Mouse (Mus musculus) forebrain, embryonic 11.5 days (tissue): Measurements from ENCODE around the gene P2ry6. TPM values are rescaled to one million over a fixed set of nuclear protein-coding genes. Genes with fewer than 3 reads are reported as not detected.
A peak's percentile ranks its signal among the peaks of the same experiment; 100 is the strongest.

Source experiments
- ATAC-seq: fragments of 200-750 bp; cut with Nextera tagmentation; replicated peaks from 2 replicates; pipeline ENCODE4 v1.8.0; 2017; ENCODE audit warnings: moderate TSS enrichment; ENCODE audit not compliant: low FRiP score
- DNase-seq: peaks from one replicate; pipeline ENCODE4 v3.0.0-alpha.2; 2017; ENCODE audit warnings: low spot score
- H3K27ac ChIP-seq: fragments of 300-500 bp; sonication (generic); 2 replicates; pipeline ENCODE4 v1.5.1; 2014; ENCODE audit warnings: low read depth, low read length
- H3K27me3 ChIP-seq: fragments of 300-500 bp; sonication (generic); 2 replicates; pipeline ENCODE4 v1.6.1; 2014; ENCODE audit warnings: mild to moderate bottlenecking, low read length, mixed read lengths; ENCODE audit not compliant: control insufficient read depth, insufficient read depth
- H3K36me3 ChIP-seq: fragments of 300-500 bp; sonication (generic); 2 replicates; pipeline ENCODE4 v1.6.1; 2014; ENCODE audit warnings: mild to moderate bottlenecking, low read length, moderate library complexity, mixed read lengths; ENCODE audit not compliant: control insufficient read depth, insufficient read depth
- H3K4me1 ChIP-seq: fragments of 300-500 bp; sonication (generic); replicated peaks from 2 replicates; pipeline ENCODE4 v1.6.1; 2014; ENCODE audit warnings: low read length, mixed read lengths; ENCODE audit not compliant: control insufficient read depth, insufficient read depth
- H3K4me2 ChIP-seq: fragments of 300-500 bp; sonication (generic); 2 replicates; pipeline ENCODE4 v1.6.1; 2014; ENCODE audit warnings: low read depth, mild to moderate bottlenecking, low read length, moderate library complexity, mixed read lengths; ENCODE audit not compliant: severe bottlenecking
- H3K4me3 ChIP-seq: fragments of 300-500 bp; sonication (generic); 2 replicates; pipeline ENCODE4 v1.5.1; 2014; ENCODE audit warnings: low read depth, low read length
- H3K9ac ChIP-seq: fragments of 300-500 bp; sonication (generic); 2 replicates; pipeline ENCODE4 v1.6.1; 2014; ENCODE audit warnings: low read length
- H3K9me3 ChIP-seq: fragments of 300-500 bp; sonication (generic); 2 replicates; pipeline ENCODE4 v1.6.1; 2016; ENCODE audit warnings: low read length, mixed read lengths; ENCODE audit not compliant: control insufficient read depth
- WGBS: fragments of 180-500 bp; shearing (Covaris S2); extraction: QIAGEN DNeasy Blood & Tissue Kit; methylation state at CpG from one replicate; pipeline ENCODE4 v1.1.7; 2014; 5-methylcytosine and 5-hydroxymethylcytosine counted together
- polyA plus RNA-seq: library from polyadenylated mRNA; unstranded; fragments of >200 nt; fragmentation: Nextera tagmentation; extraction: Ambion mirVana; gene quantifications from 2 replicates; pipeline ENCODE4 v1.2.1, GENCODE M21; 2014

Gene P2ry6
- 1.9 and 3.3 TPM in 2 replicates for polyA plus RNA-seq

DNA sequence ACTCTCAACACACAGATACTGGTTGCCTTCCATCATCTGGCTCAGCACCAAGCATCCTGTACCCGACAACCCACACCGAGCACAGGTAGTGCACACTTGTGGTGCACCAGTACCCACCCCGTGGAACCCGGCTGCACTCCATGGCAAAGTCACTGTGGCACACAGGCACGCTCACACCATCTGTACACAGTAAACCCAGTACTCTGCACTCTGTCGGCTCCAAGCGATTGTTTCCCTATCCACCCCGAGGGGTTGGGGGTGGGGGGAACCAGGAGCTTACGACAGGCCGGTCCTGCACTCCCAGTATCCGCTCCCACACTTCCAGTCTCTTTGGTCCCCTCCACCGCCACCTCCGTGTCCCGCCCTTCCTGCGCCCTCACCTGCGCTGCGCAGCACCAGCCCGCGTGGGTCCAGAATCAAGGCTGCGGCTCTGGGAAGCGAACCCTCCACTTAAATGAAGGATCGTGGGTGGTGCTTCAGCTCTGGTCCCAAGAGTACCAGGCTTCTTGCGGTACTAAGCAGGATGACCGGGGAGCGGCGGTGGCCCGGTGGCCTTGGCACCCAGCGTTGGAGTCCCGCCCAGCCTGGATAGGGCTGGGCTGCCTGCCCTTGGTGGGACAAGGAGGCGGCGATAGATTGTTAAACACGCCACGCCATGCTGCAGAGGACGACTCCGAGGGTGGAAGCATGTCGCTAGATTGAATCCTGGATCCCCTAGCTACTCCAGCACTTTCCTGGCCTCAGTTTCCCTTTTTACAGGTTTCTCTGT is at the start of gene P2ry6:
P2ry6 (minus strand) TSS at position 515 of the 769 bp plus-strand sequence.
- no peak within 1 kb of the TSS for H3K27ac ChIP-seq
- peaks cover 17% of the 10 kb centered on the region for H3K27me3 ChIP-seq
- H3K9me3 ChIP-seq: no peaks in the 10 kb centered on the region
- 4% methylated on average over 36 of the region's 36 CpGs for WGBS
- no peaks in the 10 kb centered on the region for H3K36me3 ChIP-seq
- ATAC-seq: no peak
- peak within 1 kb of the TSS; percentile 33; the same call in 1 of the 2 replicates for H3K9ac ChIP-seq
- no peak for DNase-seq
- 0 out of 2 replicates have a peak, but pooled peaks cover 2% of the 10 kb centered on the region for H3K4me1 ChIP-seq
- H3K4me3 ChIP-seq: peak within 1 kb of the TSS; percentile 25
- H3K4me2 ChIP-seq: peak within 1 kb of the TSS; percentile 51

- no peak overlapping the region for H3K4me2 ChIP-seq
- H3K4me3 ChIP-seq: no peak overlapping the region
- no peaks in the 10 kb centered on the region for H3K4me1 ChIP-seq
- 63% methylated on average over 6 of the region's 6 CpGs for WGBS
- ATAC-seq: no peak
- no peak for DNase-seq
- no peak overlapping the region for H3K9ac ChIP-seq
- no peak overlapping the region for H3K27ac ChIP-seq
- no peaks in the 10 kb centered on the region for H3K36me3 ChIP-seq
- H3K9me3 ChIP-seq: no peaks in the 10 kb centered on the region
- peaks cover 11% of the 10 kb centered on the region for H3K27me3 ChIP-seq
Measured at GRCm38 (mm10) chr7:101017492-101017891, 43.0 kb upstream of the P2ry6 start.

DNA sequence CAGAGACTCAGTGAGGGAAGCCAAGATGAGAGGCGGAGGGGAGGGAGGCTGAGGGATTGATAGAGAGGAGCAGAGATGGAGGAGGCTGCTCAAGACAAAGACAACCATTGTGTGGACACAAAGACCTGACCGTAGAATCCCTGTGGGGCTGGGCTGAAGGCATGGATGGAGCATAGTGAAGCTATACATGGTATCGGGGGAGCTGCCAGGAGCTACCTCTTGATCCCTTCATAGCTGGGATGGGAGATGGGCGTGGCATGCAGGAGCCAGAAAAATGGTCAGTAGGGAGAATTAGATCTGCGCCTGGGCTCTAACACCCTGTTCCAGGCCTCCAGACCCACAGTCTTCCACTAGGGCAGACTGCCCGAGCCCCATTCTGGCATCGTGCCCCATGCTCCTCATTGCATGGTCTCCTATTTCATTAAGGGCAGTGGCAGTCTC is 42.6 kb upstream of the P2ry6 start:
- DNase-seq (no peak), ATAC-seq (no peak)
- H3K4me1 ChIP-seq: no peaks in the 10 kb centered on the region; the same call in 1 of the 2 replicates
- H3K4me3 ChIP-seq: no peak overlapping the region
- no peaks in the 10 kb centered on the region for H3K36me3 ChIP-seq
- H3K27ac ChIP-seq: no peak overlapping the region
- peaks cover 16% of the 10 kb centered on the region for H3K27me3 ChIP-seq
- no peak overlapping the region for H3K4me2 ChIP-seq
- WGBS: 65% methylated on average over 7 of the region's 7 CpGs
- H3K9me3 ChIP-seq: no peaks in the 10 kb centered on the region
- no peak overlapping the region for H3K9ac ChIP-seq

DNA sequence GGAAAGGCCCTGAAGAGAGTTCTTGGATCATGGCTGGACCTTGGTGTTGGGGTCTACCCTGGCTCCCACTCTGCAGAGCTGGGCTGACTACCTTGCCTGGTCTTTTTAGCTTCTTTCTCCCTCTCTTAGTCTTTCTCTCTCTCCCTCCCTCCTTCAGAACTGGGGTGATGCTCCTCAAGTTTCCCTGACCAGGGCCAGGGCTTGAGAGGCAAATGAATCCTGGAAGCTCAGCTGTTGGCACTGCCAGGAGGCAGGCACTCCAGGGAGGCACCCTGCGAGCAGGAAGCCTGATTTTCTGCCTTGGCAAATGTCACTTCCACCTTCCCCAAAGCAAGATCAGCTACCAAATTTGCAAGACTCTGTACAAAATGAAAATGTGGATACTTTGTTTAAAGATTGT is 40.5 kb upstream of the P2ry6 start:
- DNase-seq: no peak
- peaks cover 3% of the 10 kb centered on the region; the same call in 1 of the 2 replicates for H3K4me1 ChIP-seq
- no peaks in the 10 kb centered on the region for H3K9me3 ChIP-seq
- ATAC-seq: no peak
- H3K27me3 ChIP-seq: peaks cover 35% of the 10 kb centered on the region
- H3K27ac ChIP-seq: no peak overlapping the region
- no peaks in the 10 kb centered on the region for H3K36me3 ChIP-seq
- H3K9ac ChIP-seq: no peak overlapping the region
- no peak overlapping the region for H3K4me3 ChIP-seq
- H3K4me2 ChIP-seq: no peak overlapping the region
- 72% methylated on average over 1 of the region's 1 CpGs for WGBS

DNA sequence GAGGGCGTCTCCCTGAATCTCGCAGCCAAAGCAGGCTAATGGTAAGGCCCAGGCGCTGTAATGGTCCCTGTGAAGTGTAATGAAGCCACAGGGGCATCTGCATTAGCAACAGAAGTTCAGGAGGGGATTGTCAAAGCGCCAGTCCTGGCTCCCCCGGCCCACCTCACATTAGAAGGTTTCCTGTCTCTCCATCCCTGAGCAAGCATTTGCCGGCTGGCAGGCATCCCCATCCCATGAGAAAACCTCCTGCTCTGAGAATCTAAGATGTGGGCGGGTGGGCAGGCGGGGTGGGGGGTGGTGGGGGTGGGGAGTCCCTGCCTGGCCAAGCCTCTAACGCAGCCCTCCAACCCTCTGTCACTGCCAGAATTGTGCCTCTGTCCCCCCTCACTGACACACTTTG is 39.6 kb upstream of the P2ry6 start:
- no peak overlapping the region for H3K9ac ChIP-seq
- no peak overlapping the region for H3K27ac ChIP-seq
- ATAC-seq (no peak), DNase-seq (no peak)
- 15% methylated on average over 9 of the region's 9 CpGs for WGBS
- H3K4me3 ChIP-seq: no peak overlapping the region
- H3K36me3 ChIP-seq: no peaks in the 10 kb centered on the region
- peaks cover 37% of the 10 kb centered on the region for H3K27me3 ChIP-seq
- no peak overlapping the region for H3K4me2 ChIP-seq
- H3K4me1 ChIP-seq: peaks cover 3% of the 10 kb centered on the region; the same call in 1 of the 2 replicates
- no peaks in the 10 kb centered on the region for H3K9me3 ChIP-seq

DNA sequence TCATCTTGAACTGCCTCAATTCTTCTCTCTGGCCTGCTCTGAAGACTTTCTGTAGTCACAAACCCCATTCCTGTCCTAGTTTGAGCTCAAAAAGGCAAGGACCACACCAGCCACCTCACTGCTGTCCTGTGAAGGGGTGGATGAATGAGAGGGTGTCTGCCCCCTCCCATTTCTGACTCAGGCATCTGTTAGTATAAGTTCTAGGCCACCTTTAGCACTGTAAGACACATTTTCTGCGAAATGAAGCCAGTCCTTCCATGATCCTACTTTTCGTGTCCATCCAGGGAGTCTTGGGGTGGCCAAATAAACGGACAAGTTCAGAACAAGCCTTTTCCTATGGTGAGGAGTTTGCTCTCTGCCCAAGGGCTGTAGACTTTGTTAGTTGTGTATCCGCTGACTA is 38.1 kb upstream of the P2ry6 start, which contains the start of gene P2ry2:
P2ry2 (minus strand) TSS at position 326 of the 400 bp plus-strand sequence.
- Histone ChIP-seq H3K9ac (peak within 1 kb of the TSS; percentile 41), H3K9me3 (no peaks in the 10 kb centered on the region), H3K27ac (no peak within 1 kb of the TSS), H3K4me3 (peak within 1 kb of the TSS; percentile 44), H3K4me1 (peaks cover 3% of the 10 kb centered on the region; the same call in 1 of the 2 replicates), H3K27me3 (peaks cover 37% of the 10 kb centered on the region), H3K36me3 (no peaks in the 10 kb centered on the region), H3K4me2 (peak within 1 kb of the TSS; percentile 94)
- WGBS: 57% methylated on average over 4 of the region's 4 CpGs
- no peak for ATAC-seq
- DNase-seq: no peak

DNA sequence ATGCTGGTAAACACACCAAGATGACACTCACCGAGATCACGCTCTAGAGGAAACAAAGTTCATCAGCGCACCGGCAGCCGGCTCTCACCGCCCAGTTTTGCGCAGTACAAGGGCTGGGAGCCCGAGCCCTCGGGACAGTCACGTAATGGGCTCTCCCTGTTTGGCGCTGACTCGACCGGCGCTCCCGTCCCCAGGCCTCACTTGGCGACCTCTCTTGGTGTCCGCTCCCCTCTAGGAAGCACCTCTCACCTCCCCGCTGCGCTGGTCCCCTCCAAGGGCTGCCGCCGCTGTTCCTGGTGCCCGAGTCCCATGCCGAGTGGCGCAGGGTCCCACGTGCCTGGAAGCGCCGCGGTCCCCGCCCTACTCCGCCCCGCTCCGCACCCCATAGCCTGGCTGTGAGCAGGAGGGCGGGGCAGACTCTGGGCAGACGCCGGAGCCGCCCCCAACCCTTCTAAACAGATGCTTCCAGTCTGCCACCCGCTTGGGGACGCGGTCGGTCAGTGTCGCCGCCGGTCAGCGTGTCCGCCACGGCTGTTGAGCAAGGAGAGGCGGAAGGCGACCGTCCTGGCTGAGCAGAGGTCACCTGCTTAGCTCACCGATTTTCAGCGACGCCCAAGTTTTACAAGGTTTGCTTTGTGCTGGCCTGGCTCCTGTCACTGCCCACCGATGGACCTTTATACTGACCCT is 37.4 kb upstream of the P2ry6 start:
- no peaks in the 10 kb centered on the region for H3K36me3 ChIP-seq
- peak overlapping the region; percentile 44 for H3K4me3 ChIP-seq
- under 1% methylated on average over 53 of the region's 53 CpGs for WGBS
- ATAC-seq (peak; percentile 85), DNase-seq (peak; percentile 83)
- H3K9ac ChIP-seq: peak overlapping the region; percentile 41
- no peak overlapping the region for H3K27ac ChIP-seq
- H3K4me1 ChIP-seq: peaks cover 3% of the 10 kb centered on the region; the same call in 1 of the 2 replicates
- H3K27me3 ChIP-seq: peaks cover 37% of the 10 kb centered on the region
- H3K9me3 ChIP-seq: no peaks in the 10 kb centered on the region
- peak overlapping the region; percentile 94 for H3K4me2 ChIP-seq

DNA sequence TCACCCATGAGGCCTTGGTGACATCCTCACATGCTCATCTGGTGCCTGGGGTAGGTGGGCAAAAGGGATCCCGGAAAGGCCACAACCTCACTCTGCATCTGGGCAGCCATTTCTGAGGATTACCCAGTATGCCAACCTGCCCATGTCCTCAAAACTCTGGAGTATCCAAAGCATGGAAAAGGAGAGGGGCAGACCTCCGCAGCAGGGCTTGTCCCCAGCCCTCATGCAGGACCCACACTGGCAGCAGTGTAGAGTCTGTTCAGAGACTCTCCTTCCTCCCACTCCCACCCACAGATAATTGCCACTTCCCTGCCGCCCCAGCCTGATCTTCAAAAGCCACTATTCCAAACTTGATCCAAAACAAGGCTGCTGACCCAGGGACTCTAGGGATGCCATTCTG is 36.3 kb upstream of the P2ry6 start:
- no peak overlapping the region for H3K27ac ChIP-seq
- no peak for ATAC-seq
- H3K4me1 ChIP-seq: peaks cover 3% of the 10 kb centered on the region; the same call in 1 of the 2 replicates
- no peak for DNase-seq
- H3K36me3 ChIP-seq: no peaks in the 10 kb centered on the region
- peaks cover 37% of the 10 kb centered on the region for H3K27me3 ChIP-seq
- no peak overlapping the region for H3K9ac ChIP-seq
- WGBS: 62% methylated on average over 3 of the region's 3 CpGs
- no peak overlapping the region for H3K4me3 ChIP-seq
- H3K4me2 ChIP-seq: no peak overlapping the region
- H3K9me3 ChIP-seq: no peaks in the 10 kb centered on the region
